Mouse (Mus musculus): ENCODE results near the gene Dock2. TPM values are rescaled to one million over a fixed set of nuclear protein-coding genes. Genes with fewer than 3 reads are reported as not detected.

Gene Dock2
- polyA plus RNA-seq, 1 experiment from 2014 or later: not detected

DNA sequence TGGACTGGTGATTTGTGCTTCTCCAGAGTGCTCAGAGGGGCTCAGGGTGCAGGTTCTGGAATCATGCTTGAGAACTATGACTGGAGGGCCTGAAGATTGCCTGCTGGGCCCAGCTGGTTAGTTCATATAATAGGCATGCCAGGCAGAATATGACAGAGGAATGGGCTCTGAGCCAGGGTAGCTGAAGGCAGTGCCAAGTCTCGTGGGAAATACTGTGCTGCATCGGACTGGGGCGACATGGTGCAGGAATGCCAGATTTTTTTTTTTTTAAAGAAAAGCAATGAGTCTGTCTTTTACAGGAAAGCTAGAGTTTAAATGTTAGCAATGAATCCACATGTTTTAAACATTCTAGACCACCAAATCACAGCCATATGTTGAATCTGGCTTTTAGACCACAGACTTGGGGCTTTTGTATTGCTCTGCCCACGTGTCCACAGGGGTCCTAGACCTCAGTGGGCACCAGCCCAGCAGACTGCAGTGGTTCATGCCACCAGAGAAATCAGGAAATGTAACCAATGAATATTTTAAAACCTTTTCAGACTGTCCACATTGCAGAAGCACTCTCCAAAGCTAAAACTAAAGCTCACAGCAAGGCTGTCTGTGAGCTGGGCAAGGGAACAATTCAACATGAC lies 435.3 kb downstream of the Dock2 start:
- in situ Hi-C loops (cut with MboI; ENCODE audit: low pct_unique_long_range_greater_than_20kb): no loop called here
- H3K27me3 ChIP-seq: peaks cover 7% of the 10 kb centered on the region
- DNase-seq (ENCODE audit: low read depth, low spot score) (no peak), ATAC-seq (no peak)
- ChIA-PET POLR2A (no interaction called here), CTCF (no interaction called here)
- TF ChIP-seq CTCF (IDR thresholded peaks at IDR 0.05): no peak

DNA sequence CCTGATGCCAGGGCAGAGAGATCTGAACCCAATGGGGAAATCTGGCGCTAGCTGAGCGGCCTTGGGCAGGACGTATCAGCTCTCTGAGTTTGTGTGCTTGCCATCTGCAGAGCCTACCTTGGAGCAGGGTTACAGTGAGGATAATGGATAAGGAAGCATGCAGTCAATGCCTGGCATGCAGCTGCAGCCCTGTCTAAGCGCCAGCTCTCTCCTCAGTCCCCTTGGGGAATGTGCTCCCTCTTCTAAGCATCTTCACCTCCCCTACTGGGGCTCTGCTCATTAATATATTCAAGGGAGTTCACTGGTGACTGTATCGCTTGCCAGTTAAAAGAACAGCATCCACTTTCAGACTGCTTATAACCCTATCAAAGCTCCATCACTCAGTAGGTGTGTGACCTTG lies 439.4 kb downstream of the Dock2 start:
- no peak for DNase-seq (ENCODE audit: low read depth, low spot score)
- no peak for ATAC-seq
- ChIA-PET POLR2A (no interaction called here), CTCF (interaction anchor here (1.4 kb wide), 1 partner anchor 8 kb away, joined by 5 read pairs; no protein-coding TSS in a partner anchor)
- H3K27me3 ChIP-seq: no peaks in the 10 kb centered on the region
- in situ Hi-C loops (cut with MboI; ENCODE audit: low pct_unique_long_range_greater_than_20kb): no loop called here
- no peak for TF ChIP-seq CTCF (IDR thresholded peaks at IDR 0.05)

DNA sequence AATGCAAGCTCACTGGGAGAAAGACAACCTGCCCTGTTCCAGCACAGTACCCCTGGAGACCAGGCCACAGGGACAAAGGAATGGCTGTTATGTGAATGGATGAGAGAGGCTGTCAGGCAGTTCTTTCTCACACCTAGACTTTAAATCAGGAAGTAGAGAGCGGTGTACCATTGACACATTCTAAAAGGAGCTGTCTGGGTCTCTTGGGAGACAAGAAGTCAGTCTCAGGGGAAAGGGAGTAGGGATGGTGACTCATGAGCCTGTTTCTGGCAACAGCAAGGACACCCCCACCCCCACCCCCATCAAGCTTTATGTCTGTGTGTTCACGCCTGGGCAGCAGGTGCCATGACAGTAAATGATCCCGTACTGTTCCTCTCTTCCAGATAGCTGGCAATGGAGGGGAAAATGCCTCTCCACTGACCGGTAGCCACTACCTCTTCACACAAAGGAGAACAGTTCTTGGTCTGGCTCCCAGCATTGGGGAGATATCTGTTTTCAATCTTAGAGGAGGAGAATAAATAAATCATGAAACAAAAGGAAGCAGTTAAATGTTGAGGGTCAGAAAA lies 439.9 kb downstream of the Dock2 start:
- ChIA-PET POLR2A (no interaction called here), CTCF (interaction anchor here (1.4 kb wide), 1 partner anchor 9 kb away, joined by 5 read pairs; no protein-coding TSS in a partner anchor)
- no peak for DNase-seq (ENCODE audit: low read depth, low spot score)
- no peak for ATAC-seq
- in situ Hi-C loops (cut with MboI; ENCODE audit: low pct_unique_long_range_greater_than_20kb): no loop called here
- no peak for TF ChIP-seq CTCF (IDR thresholded peaks at IDR 0.05)
- no peaks in the 10 kb centered on the region for H3K27me3 ChIP-seq

DNA sequence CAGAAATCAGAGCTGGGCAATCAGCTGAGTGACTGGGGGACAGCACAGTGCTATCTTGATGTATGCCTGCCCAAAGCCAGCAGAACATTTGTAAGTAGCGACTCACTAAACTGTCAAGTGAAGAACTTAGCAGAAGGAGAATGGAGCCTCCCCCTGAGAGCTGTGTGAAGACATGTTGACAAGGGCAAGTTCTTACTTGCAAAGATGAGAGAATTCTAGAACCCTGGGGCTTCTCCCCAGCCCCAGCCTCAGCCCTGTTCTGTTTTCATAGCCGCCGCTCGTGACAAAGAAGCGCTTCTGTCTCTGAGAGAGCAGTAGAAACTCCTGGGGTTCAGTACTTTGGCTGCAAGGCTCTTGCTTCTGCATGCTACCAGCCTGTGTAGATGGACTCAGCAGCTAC lies 444.0 kb downstream of the Dock2 start:
- POLR2A ChIA-PET: no interaction called here
- no peak for DNase-seq (ENCODE audit: low read depth, low spot score)
- TF ChIP-seq CTCF (IDR thresholded peaks at IDR 0.05): no peak
- H3K27me3 ChIP-seq: no peaks in the 10 kb centered on the region
- CTCF ChIA-PET: no interaction called here
- no peak for ATAC-seq
- in situ Hi-C loops (cut with MboI; ENCODE audit: low pct_unique_long_range_greater_than_20kb): no loop called here

DNA sequence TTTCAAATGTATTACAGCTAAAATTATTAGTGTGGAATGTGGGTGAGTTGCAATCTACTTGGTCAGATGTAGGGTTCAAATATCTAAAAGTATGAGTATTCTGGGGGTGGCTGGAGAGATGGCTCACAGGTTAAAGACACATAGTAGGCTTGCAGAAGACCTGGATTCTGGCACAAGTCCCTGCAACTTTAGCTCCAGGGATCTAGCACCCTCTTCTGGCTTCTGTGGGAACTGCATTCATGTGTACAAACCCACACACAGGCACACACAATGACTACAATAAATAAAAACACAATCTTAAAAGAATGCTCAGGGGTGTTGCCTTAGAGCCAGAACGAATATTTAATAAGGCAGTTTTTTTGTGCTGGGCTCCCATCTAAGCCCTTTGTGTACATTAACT lies 445.8 kb downstream of the Dock2 start:
- POLR2A ChIA-PET: no interaction called here
- TF ChIP-seq CTCF (IDR thresholded peaks at IDR 0.05): peak; percentile 18
- DNase-seq (ENCODE audit: low read depth, low spot score): no peak
- in situ Hi-C loops (cut with MboI; ENCODE audit: low pct_unique_long_range_greater_than_20kb): no loop called here
- no peaks in the 10 kb centered on the region for H3K27me3 ChIP-seq
- no peak for ATAC-seq
- CTCF ChIA-PET: no interaction called here

DNA sequence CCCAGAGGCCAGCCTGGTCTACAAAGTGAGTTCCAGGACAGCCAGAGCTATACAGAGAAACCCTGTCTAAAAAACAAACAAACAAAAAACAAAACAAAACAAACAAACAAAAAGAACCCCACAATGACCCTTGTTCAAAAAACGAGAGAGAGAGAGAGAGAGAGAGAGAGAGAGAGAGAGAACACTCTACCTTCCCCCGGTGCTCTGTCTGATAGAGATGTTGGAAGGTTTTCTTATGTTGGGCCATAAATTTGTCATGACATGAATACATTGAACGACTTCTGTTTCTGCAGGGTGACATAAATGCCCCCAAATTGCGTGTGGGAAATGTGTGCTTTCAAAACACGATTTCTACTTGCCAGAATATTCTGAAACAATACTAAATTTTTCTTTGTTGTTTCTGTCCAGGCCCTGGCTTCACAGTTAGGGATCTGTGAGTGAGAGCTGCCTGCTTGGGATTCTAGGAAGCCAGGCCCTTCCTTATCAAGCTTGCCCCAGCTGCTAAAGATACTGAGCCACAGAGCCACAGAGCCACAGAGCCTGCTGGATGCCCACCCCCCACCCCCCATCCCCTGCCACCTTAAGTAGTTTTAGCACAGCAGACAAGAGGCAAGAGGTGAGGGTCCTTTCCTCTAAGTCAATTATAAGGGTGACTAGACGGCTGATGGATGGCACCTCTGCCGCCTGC lies 451.2 kb downstream of the Dock2 start:
- in situ Hi-C loops (cut with MboI; ENCODE audit: low pct_unique_long_range_greater_than_20kb): no loop called here
- DNase-seq (ENCODE audit: low read depth, low spot score) (no peak), ATAC-seq (no peak)
- POLR2A ChIA-PET: no interaction called here
- no peak for TF ChIP-seq CTCF (IDR thresholded peaks at IDR 0.05)
- CTCF ChIA-PET: no interaction called here
- peaks cover 6% of the 10 kb centered on the region for H3K27me3 ChIP-seq

DNA sequence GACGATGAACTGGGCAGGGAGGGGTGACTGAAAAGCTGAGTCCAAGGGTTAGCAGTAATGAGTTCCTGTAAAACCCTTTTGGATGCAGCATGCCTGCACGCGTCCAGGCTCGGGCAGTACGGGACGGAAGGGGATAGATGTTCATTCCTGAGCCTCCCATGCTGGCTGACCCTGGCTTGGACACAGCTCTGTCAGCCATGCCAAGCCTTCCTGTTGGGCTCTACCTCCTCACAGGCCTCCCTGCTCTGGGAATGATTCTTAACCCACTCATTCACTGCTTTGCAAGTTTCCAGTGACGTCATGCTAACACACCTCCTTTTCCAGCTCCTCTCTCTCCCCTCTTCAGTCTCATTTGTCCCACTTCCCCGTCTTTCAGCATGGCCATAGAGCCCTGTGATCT lies 460.0 kb downstream of the Dock2 start:
- no peak for ATAC-seq

DNA sequence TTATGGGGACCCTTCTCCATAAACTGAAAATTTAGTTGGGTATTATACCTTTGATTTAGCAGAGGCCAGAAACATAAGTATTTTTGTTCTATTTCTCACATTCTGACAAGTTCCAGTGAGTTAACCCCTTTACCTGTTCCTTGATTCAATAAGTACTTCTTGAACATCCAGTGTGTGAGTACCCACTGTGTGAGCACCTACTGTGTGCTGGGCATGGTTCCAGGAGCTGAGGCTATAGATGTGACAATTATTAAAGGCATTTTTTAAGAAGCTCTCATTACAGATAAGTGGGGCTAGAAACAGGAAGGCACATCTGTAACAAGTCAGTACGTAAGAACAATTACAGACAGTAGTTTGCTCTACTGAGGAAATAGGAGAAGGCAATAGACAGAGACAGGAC lies 464.4 kb downstream of the Dock2 start:
- TF ChIP-seq CTCF (IDR thresholded peaks at IDR 0.05): no peak
- peaks cover 8% of the 10 kb centered on the region for H3K27me3 ChIP-seq
- in situ Hi-C loops (cut with MboI; ENCODE audit: low pct_unique_long_range_greater_than_20kb): no loop called here
- DNase-seq (ENCODE audit: low read depth, low spot score) (no peak), ATAC-seq (no peak)
- CTCF ChIA-PET: interaction anchor here (0.8 kb wide), 1 partner anchor 1374 kb away, joined by 3 read pairs; no protein-coding TSS in a partner anchor
- POLR2A ChIA-PET: no interaction called here

More for the DNA sequence above, 460.0 kb downstream of the Dock2 start:
- in situ Hi-C loops (cut with MboI; ENCODE audit: low pct_unique_long_range_greater_than_20kb): no loop called here
- ChIA-PET CTCF (no interaction called here), POLR2A (no interaction called here)
- H3K27me3 ChIP-seq: peaks cover 3% of the 10 kb centered on the region
- TF ChIP-seq CTCF (IDR thresholded peaks at IDR 0.05): no peak
- no peak for DNase-seq (ENCODE audit: low read depth, low spot score)

DNA sequence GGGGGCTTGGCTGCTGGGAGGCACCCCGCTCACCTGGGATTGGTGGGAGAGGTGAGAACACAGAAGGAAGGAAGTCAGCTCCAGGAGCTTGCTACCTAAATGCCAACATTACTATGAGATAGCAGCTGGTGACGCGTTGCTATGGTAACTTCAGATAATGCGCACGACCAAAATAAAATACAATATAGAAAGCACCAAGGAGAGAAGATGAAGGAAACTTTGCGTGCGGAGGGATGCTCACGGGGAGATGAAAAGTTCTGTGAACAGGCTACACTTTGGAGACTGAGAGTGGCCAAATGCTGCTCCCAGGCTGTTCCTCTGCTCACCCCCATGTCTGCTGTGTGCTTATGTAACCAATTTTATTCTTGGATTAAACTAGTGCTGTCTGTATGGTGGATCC lies 466.7 kb downstream of the Dock2 start:
- CTCF ChIA-PET: no interaction called here
- DNase-seq (ENCODE audit: low read depth, low spot score) (no peak), ATAC-seq (no peak)
- H3K27me3 ChIP-seq: peaks cover 10% of the 10 kb centered on the region
- in situ Hi-C loops (cut with MboI; ENCODE audit: low pct_unique_long_range_greater_than_20kb): no loop called here
- POLR2A ChIA-PET: no interaction called here
- TF ChIP-seq CTCF (IDR thresholded peaks at IDR 0.05): no peak

DNA sequence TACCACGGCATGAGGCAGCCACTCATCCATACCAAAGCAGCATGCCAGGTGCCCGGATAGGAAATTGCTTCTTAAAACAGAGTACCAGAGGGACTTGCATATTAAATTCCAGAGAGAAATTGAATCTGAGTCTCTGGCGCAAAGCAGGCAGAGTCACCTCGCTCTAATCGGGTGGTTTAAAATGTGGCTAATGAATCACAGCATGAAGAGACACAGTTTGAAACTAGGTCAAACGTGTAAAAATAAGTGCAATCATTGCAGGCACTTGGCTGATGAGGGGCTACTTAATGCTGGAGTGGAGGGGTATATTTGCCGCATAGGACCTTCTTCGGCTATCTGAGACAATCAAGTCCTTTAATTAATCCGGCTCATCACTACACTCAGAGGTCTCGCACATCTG lies 467.5 kb downstream of the Dock2 start:
- ChIA-PET POLR2A (no interaction called here), CTCF (interaction anchor here (0.7 kb wide), 1 partner anchor 8 kb away, joined by 3 read pairs; no protein-coding TSS in a partner anchor)
- no peak for TF ChIP-seq CTCF (IDR thresholded peaks at IDR 0.05)
- in situ Hi-C loops (cut with MboI; ENCODE audit: low pct_unique_long_range_greater_than_20kb): no loop called here
- ATAC-seq (no peak), DNase-seq (ENCODE audit: low read depth, low spot score) (no peak)
- peaks cover 14% of the 10 kb centered on the region for H3K27me3 ChIP-seq

DNA sequence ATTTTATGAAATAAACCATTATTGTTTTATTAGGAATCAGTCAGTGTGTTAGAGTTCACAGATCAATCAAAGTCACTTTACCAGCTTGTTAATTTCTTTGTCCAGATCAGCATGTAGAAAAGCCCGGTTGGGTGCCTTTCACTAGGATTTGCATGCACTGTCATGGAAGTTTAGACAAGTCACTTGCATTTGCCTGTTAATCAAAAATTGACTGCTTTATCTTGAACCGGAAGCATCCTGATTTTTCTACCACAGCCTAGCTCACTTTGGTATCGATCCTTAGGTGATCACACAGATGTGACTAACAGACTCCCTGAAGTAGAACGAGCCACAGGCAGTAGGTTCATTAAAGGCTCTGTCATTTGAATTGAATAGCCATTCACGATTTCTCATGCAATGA lies 468.3 kb downstream of the Dock2 start:
- TF ChIP-seq CTCF (IDR thresholded peaks at IDR 0.05): no peak
- DNase-seq (ENCODE audit: low read depth, low spot score): no peak
- peaks cover 15% of the 10 kb centered on the region for H3K27me3 ChIP-seq
- in situ Hi-C loops (cut with MboI; ENCODE audit: low pct_unique_long_range_greater_than_20kb): no loop called here
- ChIA-PET CTCF (interaction anchor here (0.6 to 1.4 kb wide), 3 partner anchors 9 to 598 kb away, joined by 3 to 7 read pairs (median 5); no protein-coding TSS in a partner anchor), POLR2A (interaction anchor here (0.7 kb wide), 1 partner anchor 9 kb away, joined by 6 read pairs; no protein-coding TSS in a partner anchor)
- no peak for ATAC-seq
